Mouse (Mus musculus) ES-Bruce4 (cell line): Measurements from ENCODE around the gene 1700029F12Rik. TPM values are rescaled to one million over a fixed set of nuclear protein-coding genes. Genes with fewer than 3 reads are reported as not detected.

ENCODE experiments used
- H3K27ac ChIP-seq: 2 replicates; pipeline ENCODE4 v1.5.1; 2012; ENCODE audit warnings: low read length, inconsistent platforms; ENCODE audit not compliant: insufficient read depth
- H3K27me3 ChIP-seq: 2 replicates; pipeline ENCODE4 v1.6.1; 2012; ENCODE audit warnings: mild to moderate bottlenecking, low read length, inconsistent platforms; ENCODE audit not compliant: control insufficient read depth, poor library complexity, insufficient read depth, severe bottlenecking
- H3K36me3 ChIP-seq: 2 replicates; pipeline ENCODE4 v1.6.1; 2012; ENCODE audit warnings: inconsistent platforms, mild to moderate bottlenecking, low read length, moderate library complexity; ENCODE audit not compliant: control insufficient read depth, poor library complexity, insufficient read depth, severe bottlenecking
- H3K4me1 ChIP-seq: one replicate; pipeline ENCODE4 v1.8.1; 2011; ENCODE audit warnings: low read length; ENCODE audit not compliant: control insufficient read depth, insufficient read depth
- H3K4me3 ChIP-seq: 2 replicates; pipeline ENCODE4 v1.5.1; 2011; ENCODE audit warnings: low read depth, mild to moderate bottlenecking, low read length
- H3K9ac ChIP-seq: 2 replicates; pipeline ENCODE4 v1.6.1; 2012; ENCODE audit warnings: low read depth, mild to moderate bottlenecking, inconsistent platforms; ENCODE audit not compliant: poor library complexity, severe bottlenecking
- H3K9me3 ChIP-seq: replicated peaks from 2 replicates; pipeline ENCODE4 v1.6.1; 2012; ENCODE audit warnings: mild to moderate bottlenecking, low read length, inconsistent platforms; ENCODE audit not compliant: control insufficient read depth, poor library complexity, insufficient read depth, severe bottlenecking
- CTCF ChIP-seq: IDR thresholded peaks from one replicate; pipeline ENCODE4 v1.8.1; 2011; ENCODE audit warnings: low read depth, low read length
- EP300 ChIP-seq: IDR thresholded peaks from 2 replicates; pipeline ENCODE4 v1.6.1; 2011; ENCODE audit warnings: low read depth, low read length; ENCODE audit not compliant: insufficient read depth
- POLR2A ChIP-seq: IDR thresholded peaks from one replicate; pipeline ENCODE4 v1.8.1; 2011; ENCODE audit warnings: low read length; ENCODE audit not compliant: insufficient read depth
- polyA plus RNA-seq: library from polyadenylated mRNA; stranded (reverse); fragments of >200 nt; gene quantifications from 2 replicates; pipeline ENCODE4 v1.2.4, GENCODE M21; 2011; ENCODE audit warnings: low read depth; ENCODE audit not compliant: missing spikeins, insufficient read depth, insufficient read length

The 1700029F12Rik gene
- polyA plus RNA-seq, 1 experiment, result not detected

- H3K27ac ChIP-seq, result no peak overlapping the region
- H3K9me3 ChIP-seq, result no peaks in the 10 kb centered on the region; the same call in none of the 2 replicates
- H3K36me3 ChIP-seq, result no peaks in the 10 kb centered on the region
- TF ChIP-seq POLR2A (no peak), CTCF (no peak), EP300 (no peak)
- no peak overlapping the region for H3K4me3 ChIP-seq
- no peak overlapping the region for H3K9ac ChIP-seq
- no peaks in the 10 kb centered on the region for H3K4me1 ChIP-seq
- H3K27me3 ChIP-seq, result no peaks in the 10 kb centered on the region
Measured at GRCm38 (mm10) chr13:97020122-97020521, 14.0 kb downstream of the 1700029F12Rik start.

- H3K4me3 ChIP-seq, result no peak overlapping the region
- H3K27me3 ChIP-seq, result no peaks in the 10 kb centered on the region
- no peaks in the 10 kb centered on the region for H3K36me3 ChIP-seq
- no peaks in the 10 kb centered on the region for H3K4me1 ChIP-seq
- no peaks in the 10 kb centered on the region; the same call in none of the 2 replicates for H3K9me3 ChIP-seq
- H3K27ac ChIP-seq, result no peak overlapping the region
- H3K9ac ChIP-seq, result no peak overlapping the region
- TF ChIP-seq POLR2A (no peak), EP300 (no peak), CTCF (no peak)
Measured at GRCm38 (mm10) chr13:97017711-97018110, 16.5 kb downstream of the 1700029F12Rik start.

DNA sequence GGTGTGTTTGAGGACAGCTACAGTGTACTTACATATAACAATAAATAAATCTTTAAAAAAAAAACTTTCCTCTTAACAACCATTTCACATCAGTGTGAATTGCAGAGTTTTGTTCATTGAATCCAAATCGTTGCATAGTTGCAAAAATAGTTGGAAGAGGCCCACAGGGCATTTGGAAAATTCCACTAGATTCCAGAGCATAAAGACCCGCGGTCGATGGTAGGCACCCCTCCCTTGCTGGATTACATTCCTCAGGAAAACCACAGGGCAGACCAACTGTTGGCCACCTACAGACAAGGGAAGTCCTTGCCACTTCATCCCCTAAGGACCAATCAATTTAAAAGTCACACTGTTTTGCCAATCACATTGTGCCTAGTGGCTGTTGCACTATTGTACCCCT is 19.8 kb downstream of the 1700029F12Rik start:
- no peaks in the 10 kb centered on the region for H3K27me3 ChIP-seq
- H3K9ac ChIP-seq, result no peak overlapping the region
- H3K36me3 ChIP-seq, result no peaks in the 10 kb centered on the region
- H3K27ac ChIP-seq, result no peak overlapping the region
- H3K9me3 ChIP-seq, result no peaks in the 10 kb centered on the region; the same call in none of the 2 replicates
- H3K4me1 ChIP-seq, result no peaks in the 10 kb centered on the region
- H3K4me3 ChIP-seq, result no peak overlapping the region
- no peak for TF ChIP-seq EP300
- TF ChIP-seq CTCF, result no peak
- no peak for TF ChIP-seq POLR2A

DNA sequence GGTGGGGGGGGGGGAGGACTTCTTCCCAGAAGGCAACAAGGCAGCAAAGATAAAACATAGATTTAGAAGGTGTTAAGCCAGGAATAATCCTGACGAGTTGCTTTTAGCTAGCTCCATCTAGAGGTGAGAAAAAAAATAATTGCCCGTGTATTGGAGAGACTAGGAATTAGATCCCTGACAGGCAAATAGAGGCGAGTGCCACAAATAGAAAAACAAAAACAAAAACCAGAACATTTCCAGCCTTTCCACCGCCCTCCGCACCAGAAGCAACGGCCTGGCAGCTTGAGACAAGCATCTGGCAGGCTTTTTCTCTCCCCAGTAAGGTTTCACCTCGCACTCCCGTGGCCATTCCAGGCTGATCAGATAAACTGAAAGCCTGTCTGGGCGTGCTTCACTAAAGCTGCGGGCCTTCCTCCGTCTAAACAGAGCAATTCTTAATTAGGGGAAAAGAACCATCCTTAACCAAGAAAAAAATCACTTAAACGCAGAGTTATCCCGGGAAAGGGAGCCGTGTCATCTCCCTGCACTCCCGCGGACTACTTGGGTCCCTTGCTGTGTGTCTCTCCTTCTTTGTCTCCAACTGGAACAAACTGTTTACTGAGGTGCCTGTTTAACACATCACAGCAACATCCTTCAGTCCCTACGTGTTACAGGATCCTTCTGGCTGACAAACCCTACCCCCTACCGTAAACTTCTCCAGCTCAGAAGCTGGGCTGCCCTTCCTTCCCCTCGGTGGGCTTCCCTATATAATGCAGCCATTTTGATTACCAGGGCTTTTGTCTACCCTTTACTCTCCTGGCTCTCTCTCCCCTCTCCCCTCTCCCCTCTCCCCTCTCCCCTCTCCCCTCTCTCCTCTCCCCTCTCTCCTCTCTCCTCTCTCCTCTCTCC is 25.7 kb downstream of the 1700029F12Rik start:
- peak overlapping the region; percentile 41; the same call in 1 of the 2 replicates for H3K27ac ChIP-seq
- H3K9me3 ChIP-seq, result no peaks in the 10 kb centered on the region
- no peaks in the 10 kb centered on the region for H3K4me1 ChIP-seq
- TF ChIP-seq EP300, result no peak
- no peak for TF ChIP-seq POLR2A
- TF ChIP-seq CTCF, result no peak
- H3K27me3 ChIP-seq, result no peaks in the 10 kb centered on the region
- H3K4me3 ChIP-seq, result peak overlapping the region; percentile 72
- H3K9ac ChIP-seq, result peak overlapping the region; percentile 54
- H3K36me3 ChIP-seq, result no peaks in the 10 kb centered on the region

GRCm38 (mm10) chr13:97007501-97008265 is 26.5 kb downstream of the 1700029F12Rik start:
- TF ChIP-seq EP300, result no peak
- TF ChIP-seq POLR2A, result no peak
- no peak for TF ChIP-seq CTCF
- peak overlapping the region; percentile 49 for H3K9ac ChIP-seq
- no peaks in the 10 kb centered on the region for H3K36me3 ChIP-seq
- H3K27me3 ChIP-seq, result no peaks in the 10 kb centered on the region
- peak overlapping the region; percentile 71 for H3K4me3 ChIP-seq
- H3K9me3 ChIP-seq, result no peaks in the 10 kb centered on the region
- no peak overlapping the region for H3K27ac ChIP-seq
- H3K4me1 ChIP-seq, result no peaks in the 10 kb centered on the region
